Mouse (Mus musculus) heart, embryonic 12.5 days (tissue): ENCODE results near the gene Frat2. TPM values are rescaled to one million over a fixed set of nuclear protein-coding genes. Genes with fewer than 3 reads are reported as not detected.
"Not testable (repeated sequence)": the region's sequence is repeated elsewhere in the genome, so short reads cannot be mapped to it uniquely, and the experiment has no call there.

Experiments used
- ATAC-seq: fragments of 200-750 bp; cut with Nextera tagmentation; 2 replicates; pipeline ENCODE4 v1.8.0; 2017; ENCODE audit warnings: moderate TSS enrichment, moderate library complexity; ENCODE audit not compliant: insufficient number of reproducible peaks, low FRiP score
- H3K27ac ChIP-seq: fragments of 300-500 bp; sonication (generic); 2 replicates; pipeline ENCODE4 v1.5.1; 2016; ENCODE audit warnings: mild to moderate bottlenecking, moderate library complexity; ENCODE audit not compliant: poor library complexity, severe bottlenecking
- H3K27me3 ChIP-seq: fragments of 300-500 bp; sonication (generic); replicated peaks from 2 replicates; pipeline ENCODE4 v1.6.1; 2016; ENCODE audit warnings: mild to moderate bottlenecking, moderate library complexity
- H3K36me3 ChIP-seq: fragments of 300-500 bp; sonication (generic); 2 replicates; pipeline ENCODE4 v1.6.1; 2016; ENCODE audit warnings: mild to moderate bottlenecking, moderate library complexity
- H3K4me1 ChIP-seq: fragments of 300-500 bp; sonication (generic); replicated peaks from 2 replicates; pipeline ENCODE4 v1.6.1; 2016; ENCODE audit warnings: mild to moderate bottlenecking
- H3K4me2 ChIP-seq: fragments of 300-500 bp; sonication (generic); 2 replicates; pipeline ENCODE4 v1.6.1; 2016; ENCODE audit warnings: mild to moderate bottlenecking, moderate library complexity
- H3K4me3 ChIP-seq: fragments of 300-500 bp; sonication (generic); 2 replicates; pipeline ENCODE4 v1.5.1; 2016; ENCODE audit warnings: mild to moderate bottlenecking
- H3K9ac ChIP-seq: fragments of 300-500 bp; sonication (generic); 2 replicates; pipeline ENCODE4 v1.6.1; 2016; ENCODE audit warnings: mild to moderate bottlenecking, moderate library complexity
- H3K9me3 ChIP-seq: fragments of 300-500 bp; sonication (generic); replicated peaks from 2 replicates; pipeline ENCODE4 v1.6.1; 2016; ENCODE audit warnings: mild to moderate bottlenecking, moderate library complexity
- WGBS: fragments of 180-500 bp; shearing (Covaris S2); methylation state at CpG from one replicate; pipeline ENCODE4 v1.1.7; 2016; 5-methylcytosine and 5-hydroxymethylcytosine counted together
- polyA plus RNA-seq: library from polyadenylated mRNA; unstranded; fragments of >200 nt; fragmentation: Nextera tagmentation; extraction: Ambion mirVana; gene quantifications from 2 replicates; pipeline ENCODE4 v1.2.1, GENCODE M21; 2016

The Frat2 gene
- 3.6 TPM in 2 replicates for polyA plus RNA-seq

GRCm38 (mm10) chr19:41847992-41848851 lies at the start of gene Frat2:
Frat2 (minus strand) TSS chr19:41848132.
- peaks cover 5% of the 10 kb centered on the region; the same call in 1 of the 2 replicates for H3K4me1 ChIP-seq

DNA sequence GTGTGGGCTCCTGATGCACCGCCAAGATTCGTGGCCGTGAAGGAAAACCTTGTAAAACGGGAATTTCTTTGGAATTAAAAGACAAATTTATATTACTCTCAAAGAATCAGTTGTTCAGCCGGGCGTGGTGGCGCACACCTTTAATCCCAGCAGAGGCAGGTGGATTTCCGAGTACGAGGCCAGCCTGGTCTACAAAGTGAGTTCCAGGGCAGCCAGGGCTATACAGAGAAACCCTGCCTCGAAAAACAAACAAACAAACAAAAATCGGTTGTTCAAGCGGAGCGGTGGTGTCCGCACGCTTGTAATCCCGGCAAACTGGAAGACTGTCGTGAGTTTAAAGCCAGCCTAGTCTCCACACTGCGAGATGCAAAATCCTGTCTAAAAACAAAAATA lies 48.4 kb upstream of the Frat2 start:
- H3K36me3 ChIP-seq, result peaks cover 8% of the 10 kb centered on the region; the same call in 1 of the 2 replicates
- peak overlapping the region; percentile 83 for H3K4me3 ChIP-seq
- H3K27me3 ChIP-seq, result no peaks in the 10 kb centered on the region
- no peak overlapping the region for H3K27ac ChIP-seq
- peak overlapping the region; percentile 89 for H3K4me2 ChIP-seq
- ATAC-seq, result no peak
- H3K9me3 ChIP-seq, result no peaks in the 10 kb centered on the region
- H3K9ac ChIP-seq, result peak overlapping the region; percentile 57
- H3K4me1 ChIP-seq, result peaks cover 12% of the 10 kb centered on the region
- WGBS, result 19% methylated on average over 18 of the region's 18 CpGs

More at GRCm38 (mm10) chr19:41847992-41848851, at the start of gene Frat2:
- no peaks in the 10 kb centered on the region for H3K27me3 ChIP-seq
- H3K4me3 ChIP-seq, result peak within 1 kb of the TSS; percentile 65
- under 1% methylated on average over 72 of the region's 72 CpGs for WGBS
- peak within 1 kb of the TSS; percentile 76 for H3K27ac ChIP-seq
- peak; percentile 95 for ATAC-seq
- no peaks in the 10 kb centered on the region for H3K9me3 ChIP-seq
- H3K36me3 ChIP-seq, result no peaks in the 10 kb centered on the region
- peak within 1 kb of the TSS; percentile 68 for H3K9ac ChIP-seq
- peak within 1 kb of the TSS; percentile 83 for H3K4me2 ChIP-seq

GRCm38 (mm10) chr19:41895460-41896318 lies 47.8 kb upstream of the Frat2 start, which contains the start of gene Rrp12:
Rrp12 (minus strand) TSS chr19:41896173.
- peaks cover 12% of the 10 kb centered on the region for H3K36me3 ChIP-seq
- H3K4me2 ChIP-seq, result peak within 1 kb of the TSS; percentile 89
- peaks cover 12% of the 10 kb centered on the region for H3K4me1 ChIP-seq
- no peak within 1 kb of the TSS for H3K27ac ChIP-seq
- under 1% methylated on average over 46 of the region's 46 CpGs for WGBS
- no peaks in the 10 kb centered on the region for H3K27me3 ChIP-seq
- ATAC-seq, result peak; percentile 91
- H3K9me3 ChIP-seq, result no peaks in the 10 kb centered on the region
- H3K9ac ChIP-seq, result peak within 1 kb of the TSS; percentile 76
- H3K4me3 ChIP-seq, result peak within 1 kb of the TSS; percentile 83

DNA sequence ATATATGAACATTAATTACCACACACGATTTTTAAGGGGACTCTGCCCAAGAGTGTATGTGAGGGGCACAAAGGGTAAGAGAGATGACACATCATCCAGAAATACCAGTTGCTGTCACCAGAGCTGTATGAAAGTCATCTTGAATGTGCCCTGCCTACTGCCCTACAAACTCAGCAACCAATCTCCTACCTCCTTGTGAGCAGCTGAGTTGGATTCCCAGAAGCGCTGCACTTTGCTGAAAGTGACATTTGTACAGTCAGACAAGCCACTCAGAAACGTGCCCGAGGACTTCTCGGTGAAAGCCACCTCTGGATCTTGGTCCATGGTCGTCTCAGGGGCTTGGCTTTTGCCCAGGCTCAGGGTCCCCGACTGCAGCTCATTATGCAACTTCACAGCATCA lies 47.0 kb upstream of the Frat2 start:
- WGBS, result 40% methylated on average over 7 of the region's 7 CpGs
- H3K4me2 ChIP-seq, result peak overlapping the region; percentile 89
- H3K9me3 ChIP-seq, result no peaks in the 10 kb centered on the region
- H3K36me3 ChIP-seq, result peaks cover 19% of the 10 kb centered on the region
- ATAC-seq, result no peak
- no peak overlapping the region for H3K27ac ChIP-seq
- peaks cover 12% of the 10 kb centered on the region for H3K4me1 ChIP-seq
- H3K9ac ChIP-seq, result peak overlapping the region; percentile 76
- peak overlapping the region; percentile 83 for H3K4me3 ChIP-seq
- no peaks in the 10 kb centered on the region for H3K27me3 ChIP-seq

DNA sequence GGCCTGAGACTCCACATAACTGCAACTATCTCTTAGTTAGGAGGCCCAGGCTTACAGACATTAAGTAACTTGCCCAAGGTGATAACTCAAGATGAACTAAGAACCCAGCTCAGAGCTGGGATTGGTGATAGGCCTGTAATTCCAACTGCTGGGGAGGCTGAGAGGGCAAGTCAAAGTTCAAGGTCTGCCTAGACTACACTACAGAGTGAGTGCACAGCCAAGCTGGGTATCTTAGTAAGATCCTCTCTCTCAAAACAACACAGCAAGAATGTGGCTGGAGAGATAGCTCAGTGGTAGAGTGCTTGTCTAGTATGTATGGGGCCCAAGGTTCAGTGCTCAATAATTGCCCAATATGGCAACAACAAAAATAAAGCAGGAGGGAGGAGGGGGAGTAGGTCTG lies 40.3 kb upstream of the Frat2 start:
- H3K27me3 ChIP-seq, result no peaks in the 10 kb centered on the region
- H3K9ac ChIP-seq, result no peak overlapping the region
- H3K27ac ChIP-seq, result no peak overlapping the region
- no peak overlapping the region for H3K4me3 ChIP-seq
- H3K4me2 ChIP-seq, result no peak overlapping the region
- peaks cover 79% of the 10 kb centered on the region for H3K36me3 ChIP-seq
- H3K4me1 ChIP-seq, result no peaks in the 10 kb centered on the region
- no peak for ATAC-seq
- no peaks in the 10 kb centered on the region for H3K9me3 ChIP-seq

- Histone ChIP-seq H3K9ac (no peak overlapping the region), H3K27me3 (no peaks in the 10 kb centered on the region), H3K9me3 (no peaks in the 10 kb centered on the region), H3K4me2 (no peak overlapping the region), H3K4me3 (no peak overlapping the region), H3K27ac (no peak overlapping the region), H3K4me1 (no peaks in the 10 kb centered on the region), H3K36me3 (peaks cover 86% of the 10 kb centered on the region)
- no peak for ATAC-seq
- whole genome bisulfite sequencing, result 89% methylated on average over 9 of the region's 9 CpGs
Measured at GRCm38 (mm10) chr19:41883882-41884281, 36.0 kb upstream of the Frat2 start.

GRCm38 (mm10) chr19:41881842-41882241 lies 33.9 kb upstream of the Frat2 start:
- Histone ChIP-seq H3K4me3 (no peak overlapping the region), H3K4me1 (no peaks in the 10 kb centered on the region), H3K27ac (no peak overlapping the region), H3K4me2 (no peak overlapping the region), H3K9ac (no peak overlapping the region), H3K9me3 (no peaks in the 10 kb centered on the region), H3K36me3 (peaks cover 78% of the 10 kb centered on the region), H3K27me3 (no peaks in the 10 kb centered on the region)
- no peak for ATAC-seq
- WGBS, result 95% methylated on average over 4 of the region's 4 CpGs

- Histone ChIP-seq H3K4me1 (peaks cover 7% of the 10 kb centered on the region; the same call in 1 of the 2 replicates), H3K4me3 (no peak overlapping the region), H3K9ac (no peak overlapping the region), H3K9me3 (no peaks in the 10 kb centered on the region), H3K27me3 (no peaks in the 10 kb centered on the region), H3K27ac (no peak overlapping the region), H3K4me2 (no peak overlapping the region), H3K36me3 (peaks cover 73% of the 10 kb centered on the region)
- ATAC-seq, result no peak
- 84% methylated on average over 14 of the region's 14 CpGs for WGBS
Measured at GRCm38 (mm10) chr19:41874356-41874755, 26.4 kb upstream of the Frat2 start.

DNA sequence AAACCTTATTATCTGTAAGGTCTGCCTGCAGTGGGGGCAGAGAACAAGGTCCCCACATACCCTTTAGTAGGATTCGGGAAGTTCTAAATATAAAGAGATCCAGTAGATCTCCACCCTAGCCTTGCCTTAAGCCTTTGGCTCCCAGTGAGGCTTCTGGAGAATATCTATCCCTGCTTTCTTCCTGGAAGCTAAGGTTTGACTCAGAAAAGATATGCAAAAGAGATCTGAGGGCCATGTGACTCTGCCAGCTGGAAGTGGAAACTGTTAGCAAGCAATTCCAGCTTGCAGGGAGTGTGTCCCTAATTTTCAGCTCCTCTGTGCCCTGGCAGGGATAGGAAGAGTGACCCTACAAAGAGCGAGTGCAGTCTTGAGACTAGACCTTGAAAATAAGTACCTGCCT lies 24.4 kb upstream of the Frat2 start:
- Histone ChIP-seq H3K9ac (no peak overlapping the region), H3K4me1 (peaks cover 7% of the 10 kb centered on the region; the same call in 1 of the 2 replicates), H3K27ac (no peak overlapping the region), H3K4me3 (no peak overlapping the region), H3K4me2 (no peak overlapping the region), H3K27me3 (no peaks in the 10 kb centered on the region), H3K9me3 (no peaks in the 10 kb centered on the region), H3K36me3 (peaks cover 85% of the 10 kb centered on the region)
- 76% methylated on average over 2 of the region's 2 CpGs for WGBS
- ATAC-seq, result 0 out of 2 replicates have a peak, but pooled peaks have one; percentile 4

- H3K4me1 ChIP-seq, H3K9me3 ChIP-seq, ATAC-seq, H3K4me2 ChIP-seq, H3K27me3 ChIP-seq, H3K27ac ChIP-seq, H3K9ac ChIP-seq, H3K4me3 ChIP-seq: not testable (repeated sequence)
- H3K36me3 ChIP-seq, result peaks cover 86% of the 10 kb centered on the region
- WGBS, result 83% methylated on average over 5 of the region's 5 CpGs
Measured at GRCm38 (mm10) chr19:41869946-41870345, 22.0 kb upstream of the Frat2 start.

GRCm38 (mm10) chr19:41869296-41869695 lies 21.4 kb upstream of the Frat2 start:
- H3K36me3 ChIP-seq, result peaks cover 82% of the 10 kb centered on the region

More at GRCm38 (mm10) chr19:41869296-41869695, 21.4 kb upstream of the Frat2 start:
- Histone ChIP-seq H3K9me3 (no peaks in the 10 kb centered on the region), H3K27me3 (no peaks in the 10 kb centered on the region), H3K4me3 (no peak overlapping the region), H3K27ac (no peak overlapping the region), H3K4me1 (peaks cover 7% of the 10 kb centered on the region; the same call in 1 of the 2 replicates), H3K4me2 (no peak overlapping the region), H3K9ac (no peak overlapping the region)
- no peak for ATAC-seq
- WGBS, result 90% methylated on average over 5 of the region's 5 CpGs
